Mouse (Mus musculus): ENCODE results near the gene Tefm.

GRCm38 (mm10) chr11:80163362-80164116, 21.6 kb upstream of the Tefm start:
- no peak for TF ChIP-seq POLR2A (IDR thresholded peaks at IDR 0.05; ENCODE audit: insufficient read depth, low read length)
- TF ChIP-seq CTCF (IDR thresholded peaks at IDR 0.05; ENCODE audit: low read depth, low read length), result no peak

All from ES-Bruce4 (cell line).